Mouse (Mus musculus): Measurements from ENCODE around the gene Itpkb.

DNA sequence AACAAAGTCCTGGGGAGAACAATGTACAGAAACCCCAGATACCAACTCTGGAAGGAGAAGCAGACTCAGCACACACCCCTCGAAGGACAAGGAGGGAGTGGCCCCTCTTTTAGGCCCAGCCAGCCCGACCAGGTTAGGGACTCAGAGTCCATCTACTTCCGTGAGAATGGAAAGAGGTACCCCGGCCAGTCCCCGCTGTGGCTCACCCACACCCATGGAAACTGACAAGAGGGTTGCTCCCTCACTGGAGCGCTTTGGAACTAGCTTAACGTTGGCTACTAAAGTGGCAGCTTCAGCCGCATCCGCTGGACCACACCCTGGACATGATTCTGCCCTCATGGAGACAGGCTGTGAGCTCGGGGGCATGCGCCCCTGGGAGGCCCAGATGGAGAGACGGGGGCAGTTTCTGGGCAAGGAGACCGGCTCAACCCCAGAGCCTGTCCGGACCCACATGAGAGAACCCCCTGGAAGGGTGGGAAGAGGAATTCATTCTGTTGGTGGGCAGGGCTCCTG is 2.7 kb downstream of the Itpkb start:
- no peak for TF ChIP-seq CTCF (IDR thresholded peaks at IDR 0.05)
- no peak for TF ChIP-seq EP300 (IDR thresholded peaks at IDR 0.05)

Measured in lung, postnatal 0 days (tissue).